Mouse (Mus musculus) CD4-positive, CD25-positive, alpha-beta regulatory T cell (primary cell): ENCODE results near the gene Mapk12. TPM values are rescaled to one million over a fixed set of nuclear protein-coding genes. Genes with fewer than 3 reads are reported as not detected.

Experiments used
- polyA plus RNA-seq: library from polyadenylated mRNA; unstranded; fragments of 100-300 nt; shearing (Covaris generic); gene quantifications from one replicate; pipeline ENCODE4 v1.2.1, GENCODE M21; 2017

Mapk12 gene
- 9.8 TPM for polyA plus RNA-seq

GRCm38 (mm10) chr15:89140659-89141252 lies at the start of gene Mapk12:
Gene Mapk12 (minus strand): TSS chr15:89140703.

GRCm38 (mm10) chr15:89180571-89181229 lies 40.2 kb upstream of the Mapk12 start, which contains the start of gene Plxnb2:
Gene Plxnb2 (minus strand): TSS chr15:89180788.

GRCm38 (mm10) chr15:89149271-89150040 lies 9.0 kb upstream of the Mapk12 start, which contains the start of gene Mapk11:
Gene Mapk11 (minus strand): TSS chr15:89149628.

GRCm38 (mm10) chr15:89128382-89129350 lies 11.8 kb downstream of the Mapk12 start, which contains the start of gene Hdac10:
Gene Hdac10 (minus strand): TSS chr15:89128700.

GRCm38 (mm10) chr15:89122649-89123366 lies 17.7 kb downstream of the Mapk12 start, which contains the start of gene Tubgcp6:
Gene Tubgcp6 (minus strand): TSS chr15:89123112.

DNA sequence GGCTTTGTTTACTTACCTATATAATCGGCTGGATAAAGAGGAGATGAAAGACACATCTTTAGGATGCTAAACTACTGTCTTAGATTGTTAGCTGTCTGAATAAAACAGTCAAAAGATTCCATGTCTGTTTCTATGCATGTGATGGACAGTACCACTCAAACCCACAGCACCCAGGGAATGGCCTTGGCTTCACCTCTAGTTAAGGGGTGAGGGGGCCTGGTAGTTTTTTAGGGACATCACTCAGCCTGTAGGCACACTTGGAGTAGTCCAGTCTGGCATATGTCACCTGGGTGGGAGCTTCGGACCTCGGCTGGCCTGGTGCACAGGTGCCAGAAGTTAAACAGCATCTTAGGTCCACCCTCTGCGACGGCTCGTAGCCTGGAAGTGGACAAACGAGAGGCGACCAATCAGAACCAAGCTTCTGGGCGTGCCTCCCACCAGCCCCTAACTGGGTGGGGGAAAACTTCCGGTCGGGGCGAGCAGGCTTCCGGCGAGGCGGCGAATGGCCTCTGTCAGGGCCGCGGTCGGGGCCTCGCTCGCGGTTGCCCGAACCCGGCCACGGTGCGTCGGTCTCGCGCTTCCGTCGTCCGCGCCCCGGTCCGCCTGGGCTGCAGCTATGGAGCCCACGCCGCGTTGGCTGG lies 51.8 kb downstream of the Mapk12 start, which contains the start of gene Selenoo:
Gene Selenoo, plus strand, starts transcription at position 478 of the 641 bp plus-strand sequence.

Other genes starting within 250 kb of the Mapk12 start
- not detected for gene Ttll8, start 186.3 kb downstream of the Mapk12 start, polyA plus RNA-seq
- gene Mlc1, start 161.7 kb downstream of the Mapk12 start, polyA plus RNA-seq: not detected
- gene Mov10l1, start 157.8 kb downstream of the Mapk12 start, polyA plus RNA-seq: not detected
- not detected for gene Panx2, start 81.0 kb downstream of the Mapk12 start, polyA plus RNA-seq
- gene Trabd, start 65.6 kb downstream of the Mapk12 start, polyA plus RNA-seq: 85.0 TPM
- gene Selenoo, start 51.6 kb downstream of the Mapk12 start, polyA plus RNA-seq: 58.5 TPM
- gene Tubgcp6, start 17.6 kb downstream of the Mapk12 start, polyA plus RNA-seq: 26.0 TPM
- 79.2 TPM for gene Hdac10, start 12.0 kb downstream of the Mapk12 start, polyA plus RNA-seq
- 83.5 TPM for gene Mapk11, start 8.9 kb upstream of the Mapk12 start, polyA plus RNA-seq
- 4.8 TPM for gene Plxnb2, start 40.1 kb upstream of the Mapk12 start, polyA plus RNA-seq
- 49.0 TPM for gene Dennd6b, start 55.8 kb upstream of the Mapk12 start, polyA plus RNA-seq
- 20.3 TPM for gene Ppp6r2, start 70.8 kb upstream of the Mapk12 start, polyA plus RNA-seq
- gene Sbf1, start 174.6 kb upstream of the Mapk12 start, polyA plus RNA-seq: 226 TPM
- gene Adm2, start 182.0 kb upstream of the Mapk12 start, polyA plus RNA-seq: not detected
- gene Miox, start 193.7 kb upstream of the Mapk12 start, polyA plus RNA-seq: not detected
- 61.9 TPM for gene Lmf2, start 215.0 kb upstream of the Mapk12 start, polyA plus RNA-seq
- gene Ncaph2, start 215.0 kb upstream of the Mapk12 start, polyA plus RNA-seq: 177 TPM
- gene Sco2, start 233.1 kb upstream of the Mapk12 start, polyA plus RNA-seq: 13.1 TPM
- gene Tymp, start 236.3 kb upstream of the Mapk12 start, polyA plus RNA-seq: 2.2 TPM
- gene Odf3b, start 238.6 kb upstream of the Mapk12 start, polyA plus RNA-seq: 1.4 TPM
- 0.08 TPM for gene Klhdc7b, start 244.2 kb upstream of the Mapk12 start, polyA plus RNA-seq